Mouse (Mus musculus) lung, embryonic 14.5 days (tissue): Measurements from ENCODE around the gene Mfap2. TPM values are rescaled to one million over a fixed set of nuclear protein-coding genes. Genes with fewer than 3 reads are reported as not detected.

Source experiments
- ATAC-seq: fragments of 200-750 bp; cut with Nextera tagmentation; 2 replicates; pipeline ENCODE4 v1.8.0; 2017; ENCODE audit warnings: mild to moderate bottlenecking, moderate TSS enrichment, moderate library complexity; ENCODE audit not compliant: insufficient read depth
- DNase-seq: peaks from one replicate; pipeline ENCODE4 v3.0.0-alpha.2; 2015
- H3K27ac ChIP-seq: fragments of 300-500 bp; sonication (generic); 2 replicates; pipeline ENCODE4 v1.5.1; 2014; ENCODE audit warnings: low read depth, mild to moderate bottlenecking, moderate library complexity
- H3K27me3 ChIP-seq: fragments of 300-500 bp; sonication (generic); 2 replicates; pipeline ENCODE4 v1.6.1; 2014; ENCODE audit warnings: low read length, control low read depth; ENCODE audit not compliant: insufficient read depth
- H3K36me3 ChIP-seq: fragments of 300-500 bp; sonication (generic); 2 replicates; pipeline ENCODE4 v1.6.1; 2014; ENCODE audit warnings: control low read depth; ENCODE audit not compliant: insufficient read depth
- H3K4me1 ChIP-seq: fragments of 300-500 bp; sonication (generic); 2 replicates; pipeline ENCODE4 v1.6.1; 2014; ENCODE audit warnings: antibody characterized with exemption, control low read depth; ENCODE audit not compliant: insufficient read depth
- H3K4me2 ChIP-seq: fragments of 300-500 bp; sonication (generic); 2 replicates; pipeline ENCODE4 v1.6.1; 2014; ENCODE audit warnings: mild to moderate bottlenecking
- H3K4me3 ChIP-seq: fragments of 300-500 bp; sonication (generic); 2 replicates; pipeline ENCODE4 v1.5.1; 2014; ENCODE audit warnings: low read depth, low read length
- H3K9ac ChIP-seq: fragments of 300-500 bp; sonication (generic); 2 replicates; pipeline ENCODE4 v1.6.1; 2014
- H3K9me3 ChIP-seq: fragments of 300-500 bp; sonication (generic); 2 replicates; pipeline ENCODE4 v1.6.1; 2016; ENCODE audit warnings: low read depth, low read length, control low read depth
- CTCF ChIP-seq: IDR thresholded peaks from 2 replicates; pipeline ENCODE4 v1.5.1; 2016; ENCODE audit warnings: antibody characterized with exemption, low read depth
- WGBS: fragments of 180-500 bp; shearing (Covaris S2); extraction: QIAGEN DNeasy Blood & Tissue Kit; methylation state at CpG from one replicate; pipeline ENCODE4 v1.1.7; 2014; 5-methylcytosine and 5-hydroxymethylcytosine counted together
- polyA plus RNA-seq: library from polyadenylated mRNA; unstranded; fragments of >200 nt; fragmentation: Nextera tagmentation; extraction: Ambion mirVana; gene quantifications from 2 replicates; pipeline ENCODE4 v1.2.1, GENCODE M21; 2014

Mfap2 gene
- polyA plus RNA-seq, 1 experiment from 2014 or later, result 566 TPM

- H3K4me2 ChIP-seq, result no peak overlapping the region
- no peak overlapping the region for H3K4me3 ChIP-seq
- peaks cover 52% of the 10 kb centered on the region for H3K36me3 ChIP-seq
- H3K9ac ChIP-seq, result no peak overlapping the region
- no peaks in the 10 kb centered on the region for H3K27me3 ChIP-seq
- H3K4me1 ChIP-seq, result no peaks in the 10 kb centered on the region
- 89% methylated on average over 8 of the region's 8 CpGs for WGBS
- H3K27ac ChIP-seq, result no peak overlapping the region
- H3K9me3 ChIP-seq, result no peaks in the 10 kb centered on the region
- TF ChIP-seq CTCF, result no peak
- ATAC-seq (no peak), DNase-seq (no peak)
These were observed 2.2 kb upstream of the Mfap2 start for GRCm38 (mm10) chr4:141008028-141008427.

- no peaks in the 10 kb centered on the region for H3K4me1 ChIP-seq
- under 1% methylated on average over 26 of the region's 26 CpGs for WGBS
- peak overlapping the region; percentile 76 for H3K4me3 ChIP-seq
- H3K27me3 ChIP-seq, result no peaks in the 10 kb centered on the region
- peaks cover 55% of the 10 kb centered on the region for H3K36me3 ChIP-seq
- TF ChIP-seq CTCF, result no peak
- ATAC-seq, result peak; percentile 84
- DNase-seq, result peak; percentile 87
- no peaks in the 10 kb centered on the region for H3K9me3 ChIP-seq
- H3K4me2 ChIP-seq, result peak overlapping the region; percentile 79
- peak overlapping the region; percentile 94 for H3K27ac ChIP-seq
- H3K9ac ChIP-seq, result peak overlapping the region; percentile 89
These were observed 308 bp downstream of the Mfap2 start for GRCm38 (mm10) chr4:141010526-141010925.

GRCm38 (mm10) chr4:141010941-141011429 is 767 bp downstream of the Mfap2 start:
- H3K4me2 ChIP-seq, result peak overlapping the region; percentile 79
- DNase-seq (peak; percentile 84), ATAC-seq (peak; percentile 72)
- under 1% methylated on average over 17 of the region's 17 CpGs for WGBS
- peak overlapping the region; percentile 89 for H3K9ac ChIP-seq
- H3K4me1 ChIP-seq, result no peaks in the 10 kb centered on the region
- peak overlapping the region; percentile 76 for H3K4me3 ChIP-seq
- H3K27ac ChIP-seq, result peak overlapping the region; percentile 94
- TF ChIP-seq CTCF, result no peak
- no peaks in the 10 kb centered on the region for H3K27me3 ChIP-seq
- peaks cover 55% of the 10 kb centered on the region for H3K36me3 ChIP-seq
- H3K9me3 ChIP-seq, result no peaks in the 10 kb centered on the region

GRCm38 (mm10) chr4:141011556-141012328 is 1.5 kb downstream of the Mfap2 start:
- peak overlapping the region; percentile 89 for H3K9ac ChIP-seq
- H3K36me3 ChIP-seq, result peaks cover 55% of the 10 kb centered on the region
- H3K9me3 ChIP-seq, result no peaks in the 10 kb centered on the region
- no peaks in the 10 kb centered on the region for H3K4me1 ChIP-seq
- peak overlapping the region; percentile 76 for H3K4me3 ChIP-seq
- no peaks in the 10 kb centered on the region for H3K27me3 ChIP-seq
- ATAC-seq (no peak), DNase-seq (peak; percentile 30)
- peak overlapping the region; percentile 79 for H3K4me2 ChIP-seq
- H3K27ac ChIP-seq, result peak overlapping the region; percentile 94
- TF ChIP-seq CTCF, result no peak
- 35% methylated on average over 14 of the region's 14 CpGs for WGBS

GRCm38 (mm10) chr4:141012558-141012957 is 2.3 kb downstream of the Mfap2 start:
- ATAC-seq, result no peak
- peaks cover 58% of the 10 kb centered on the region for H3K36me3 ChIP-seq
- H3K4me2 ChIP-seq, result peak overlapping the region; percentile 79; the same call in 1 of the 2 replicates
- H3K4me3 ChIP-seq, result peak overlapping the region; percentile 11; the same call in 1 of the 2 replicates
- WGBS, result 76% methylated on average over 10 of the region's 10 CpGs
- no peaks in the 10 kb centered on the region for H3K9me3 ChIP-seq
- H3K27ac ChIP-seq, result no peak overlapping the region
- DNase-seq, result no peak
- no peak overlapping the region for H3K9ac ChIP-seq
- no peak for TF ChIP-seq CTCF
- no peaks in the 10 kb centered on the region for H3K27me3 ChIP-seq
- H3K4me1 ChIP-seq, result no peaks in the 10 kb centered on the region

GRCm38 (mm10) chr4:141014114-141014513 is 3.9 kb downstream of the Mfap2 start:
- Histone ChIP-seq H3K9me3 (no peaks in the 10 kb centered on the region), H3K9ac (no peak overlapping the region), H3K4me3 (no peak overlapping the region), H3K36me3 (peaks cover 64% of the 10 kb centered on the region), H3K27ac (no peak overlapping the region), H3K4me1 (no peaks in the 10 kb centered on the region), H3K27me3 (no peaks in the 10 kb centered on the region), H3K4me2 (no peak overlapping the region)
- 64% methylated on average over 8 of the region's 8 CpGs for WGBS
- DNase-seq (no peak), ATAC-seq (no peak)
- TF ChIP-seq CTCF, result no peak

GRCm38 (mm10) chr4:141014856-141015255 is 4.6 kb downstream of the Mfap2 start:
- Histone ChIP-seq H3K27ac (no peak overlapping the region), H3K36me3 (peaks cover 64% of the 10 kb centered on the region), H3K9me3 (no peaks in the 10 kb centered on the region), H3K4me2 (no peak overlapping the region), H3K4me3 (no peak overlapping the region), H3K9ac (no peak overlapping the region), H3K27me3 (no peaks in the 10 kb centered on the region), H3K4me1 (peaks cover 2% of the 10 kb centered on the region; the same call in 1 of the 2 replicates)
- WGBS, result 91% methylated on average over 11 of the region's 11 CpGs
- ATAC-seq (no peak), DNase-seq (no peak)
- TF ChIP-seq CTCF, result no peak
